Mouse (Mus musculus) olfactory bulb, adult 2 months (tissue): ENCODE results near the gene Fam129c. TPM values are rescaled to one million over a fixed set of nuclear protein-coding genes. Genes with fewer than 3 reads are reported as not detected.
A peak's percentile ranks its signal among the peaks of the same experiment; 100 is the strongest.

ENCODE experiments used
- H3K27ac ChIP-seq: fragments of 200-500 bp; 2 replicates; pipeline ENCODE4 v1.5.1; 2012; ENCODE audit warnings: low read depth, low read length; ENCODE audit not compliant: insufficient read depth
- H3K4me1 ChIP-seq: fragments of 200-500 bp; 2 replicates; pipeline ENCODE4 v1.6.1; 2012; ENCODE audit warnings: low read length; ENCODE audit not compliant: control insufficient read depth, insufficient read depth
- H3K4me3 ChIP-seq: fragments of 200-500 bp; 2 replicates; pipeline ENCODE4 v1.5.1; 2012; ENCODE audit warnings: mild to moderate bottlenecking, low read depth, low read length, moderate library complexity; ENCODE audit not compliant: insufficient read depth
- CTCF ChIP-seq: fragments of 200-500 bp; IDR thresholded peaks from 2 replicates; pipeline ENCODE4 v1.5.1; 2012; ENCODE audit warnings: low read depth, mild to moderate bottlenecking, low read length, moderate library complexity; ENCODE audit not compliant: insufficient read depth
- POLR2A ChIP-seq: fragments of 200-500 bp; IDR thresholded peaks from 2 replicates; pipeline ENCODE4 v1.6.1; 2012; ENCODE audit warnings: mild to moderate bottlenecking, low read depth, low read length, moderate library complexity; ENCODE audit not compliant: insufficient read depth
- WGBS: fragments of 180-500 bp; shearing (Covaris S2); methylation state at CpG from one replicate; pipeline ENCODE4 v1.1.7; 2018; 5-methylcytosine and 5-hydroxymethylcytosine counted together
- polyA plus RNA-seq: library from polyadenylated mRNA; stranded (reverse); fragments of >200 nt; gene quantifications from 2 replicates; pipeline ENCODE4 v1.2.4, GENCODE M21; 2012; ENCODE audit warnings: low replicate concordance; ENCODE audit not compliant: missing spikeins, insufficient read depth, insufficient read length

Gene Fam129c
- not detected in 2 replicates for polyA plus RNA-seq

- Histone ChIP-seq H3K4me3 (no peak within 1 kb of the TSS), H3K27ac (no peak within 1 kb of the TSS), H3K4me1 (peaks cover 33% of the 10 kb centered on the region)
- TF ChIP-seq POLR2A, result no peak
- no peak for TF ChIP-seq CTCF
- WGBS, result 91% methylated on average over 3 of the region's 3 CpGs
Measured at GRCm38 (mm10) chr8:71597451-71597850, at the start of gene Fam129c. Gene Fam129c (plus strand): TSS chr8:71597648.

- TF ChIP-seq CTCF (no peak), POLR2A (no peak)
- Histone ChIP-seq H3K4me3 (no peak overlapping the region), H3K4me1 (no peaks in the 10 kb centered on the region), H3K27ac (no peak overlapping the region)
- 72% methylated on average over 7 of the region's 7 CpGs for WGBS
Measured at GRCm38 (mm10) chr8:71550754-71551153, 46.7 kb upstream of the Fam129c start.

- H3K4me3 ChIP-seq, result no peak overlapping the region
- no peaks in the 10 kb centered on the region for H3K4me1 ChIP-seq
- WGBS, result 79% methylated on average over 6 of the region's 6 CpGs
- no peak for TF ChIP-seq CTCF
- no peak for TF ChIP-seq POLR2A
- no peak overlapping the region for H3K27ac ChIP-seq
Measured at GRCm38 (mm10) chr8:71552770-71553169, 44.7 kb upstream of the Fam129c start.

GRCm38 (mm10) chr8:71554001-71554400 is 43.4 kb upstream of the Fam129c start:
- Histone ChIP-seq H3K4me1 (peaks cover 7% of the 10 kb centered on the region), H3K27ac (no peak overlapping the region), H3K4me3 (no peak overlapping the region)
- TF ChIP-seq CTCF, result no peak
- TF ChIP-seq POLR2A, result no peak
- 61% methylated on average over 6 of the region's 6 CpGs for WGBS

GRCm38 (mm10) chr8:71554644-71555043 is 42.8 kb upstream of the Fam129c start:
- H3K4me1 ChIP-seq, result peaks cover 10% of the 10 kb centered on the region
- H3K27ac ChIP-seq, result no peak overlapping the region
- 95% methylated on average over 2 of the region's 2 CpGs for WGBS
- H3K4me3 ChIP-seq, result no peak overlapping the region
- TF ChIP-seq POLR2A, result no peak
- no peak for TF ChIP-seq CTCF

- H3K27ac ChIP-seq, result no peak within 1 kb of the TSS
- TF ChIP-seq POLR2A, result no peak
- TF ChIP-seq CTCF, result no peak
- H3K4me1 ChIP-seq, result peaks cover 16% of the 10 kb centered on the region
- WGBS, result 6% methylated on average over 70 of the region's 70 CpGs
- H3K4me3 ChIP-seq, result peak within 1 kb of the TSS; percentile 2; the same call in 1 of the 2 replicates
Measured at GRCm38 (mm10) chr8:71558071-71558957, 39.1 kb upstream of the Fam129c start, which contains the start of gene Tmem221. Gene Tmem221 (minus strand): TSS chr8:71558871.

- Histone ChIP-seq H3K4me1 (peaks cover 16% of the 10 kb centered on the region), H3K27ac (no peak overlapping the region), H3K4me3 (0 out of 2 replicates have a peak overlapping the region, but pooled peaks have one; percentile 2)
- TF ChIP-seq POLR2A (no peak), CTCF (no peak)
- WGBS, result 5% methylated on average over 24 of the region's 24 CpGs
Measured at GRCm38 (mm10) chr8:71558958-71559690, 38.3 kb upstream of the Fam129c start.

GRCm38 (mm10) chr8:71560071-71560470 is 37.4 kb upstream of the Fam129c start:
- no peak overlapping the region for H3K4me3 ChIP-seq
- H3K4me1 ChIP-seq, result peaks cover 16% of the 10 kb centered on the region
- TF ChIP-seq POLR2A (no peak), CTCF (no peak)
- H3K27ac ChIP-seq, result no peak overlapping the region
- WGBS, result 77% methylated on average over 3 of the region's 3 CpGs

GRCm38 (mm10) chr8:71560765-71561164 is 36.7 kb upstream of the Fam129c start:
- TF ChIP-seq POLR2A, result no peak
- TF ChIP-seq CTCF, result no peak
- no peak overlapping the region for H3K4me3 ChIP-seq
- H3K27ac ChIP-seq, result no peak overlapping the region
- WGBS, result 82% methylated on average over 5 of the region's 5 CpGs
- H3K4me1 ChIP-seq, result peaks cover 16% of the 10 kb centered on the region
